Mouse (Mus musculus) liver, adult 2 months (tissue): ENCODE measurements at regions not wholly inside any gene's neighbourhood (a gene's known extent, or its start where the extent isn't known, plus 50 kb on each side); places are given as distances from the start of the nearest gene placed in this dataset.

Experiments
- DNase-seq: peaks from one replicate; pipeline ENCODE4 v3.0.0-alpha.2; 2011; ENCODE audit warnings: low read depth, low spot score; ENCODE audit errors: extremely low read depth
- H3K27ac ChIP-seq: fragments of 200-500 bp; replicated peaks from 2 replicates; pipeline ENCODE4 v1.5.1; 2012; ENCODE audit warnings: low read depth, mild to moderate bottlenecking, control low read depth, inconsistent platforms, low read length; ENCODE audit not compliant: insufficient read depth
- H3K27me3 ChIP-seq: fragments of 200-500 bp; 2 replicates; pipeline ENCODE4 v1.6.1; 2012; ENCODE audit warnings: mild to moderate bottlenecking, moderate library complexity, low read length, inconsistent platforms; ENCODE audit not compliant: control insufficient read depth, insufficient read depth
- H3K36me3 ChIP-seq: fragments of 200-500 bp; 2 replicates; pipeline ENCODE4 v1.6.1; 2012; ENCODE audit warnings: low read length, inconsistent platforms; ENCODE audit not compliant: control insufficient read depth, insufficient read depth
- H3K4me1 ChIP-seq: fragments of 200-500 bp; 2 replicates; pipeline ENCODE4 v1.6.1; 2011; ENCODE audit warnings: low read length; ENCODE audit not compliant: control insufficient read depth, insufficient read depth
- H3K4me3 ChIP-seq: fragments of 200-500 bp; 2 replicates; pipeline ENCODE4 v1.5.1; 2011; ENCODE audit warnings: low read depth, mild to moderate bottlenecking, control low read depth, low read length, moderate library complexity; ENCODE audit not compliant: insufficient read depth
- H3K79me2 ChIP-seq: fragments of 200-500 bp; 2 replicates; pipeline ENCODE4 v1.6.1; 2012; ENCODE audit warnings: inconsistent platforms, mild to moderate bottlenecking, low read length, moderate library complexity; ENCODE audit not compliant: control insufficient read depth, insufficient read depth
- H3K9ac ChIP-seq: fragments of 200-500 bp; 2 replicates; pipeline ENCODE4 v1.6.1; 2012; ENCODE audit warnings: low read depth, mild to moderate bottlenecking, control low read depth, inconsistent platforms, low read length
- CTCF ChIP-seq: fragments of 200-500 bp; IDR thresholded peaks from 2 replicates; pipeline ENCODE4 v1.5.1; 2011; ENCODE audit warnings: low read depth, low read length, control low read depth
- POLR2A ChIP-seq: fragments of 200-500 bp; IDR thresholded peaks from 2 replicates; pipeline ENCODE4 v1.6.1; 2011; ENCODE audit warnings: low read length, control low read depth; ENCODE audit not compliant: insufficient read depth; ENCODE audit errors: extremely low read depth
- WGBS: fragments of 180-500 bp; shearing (Covaris S2); methylation state at CpG from one replicate; pipeline ENCODE4 v1.1.7; 2018; 5-methylcytosine and 5-hydroxymethylcytosine counted together

DNA sequence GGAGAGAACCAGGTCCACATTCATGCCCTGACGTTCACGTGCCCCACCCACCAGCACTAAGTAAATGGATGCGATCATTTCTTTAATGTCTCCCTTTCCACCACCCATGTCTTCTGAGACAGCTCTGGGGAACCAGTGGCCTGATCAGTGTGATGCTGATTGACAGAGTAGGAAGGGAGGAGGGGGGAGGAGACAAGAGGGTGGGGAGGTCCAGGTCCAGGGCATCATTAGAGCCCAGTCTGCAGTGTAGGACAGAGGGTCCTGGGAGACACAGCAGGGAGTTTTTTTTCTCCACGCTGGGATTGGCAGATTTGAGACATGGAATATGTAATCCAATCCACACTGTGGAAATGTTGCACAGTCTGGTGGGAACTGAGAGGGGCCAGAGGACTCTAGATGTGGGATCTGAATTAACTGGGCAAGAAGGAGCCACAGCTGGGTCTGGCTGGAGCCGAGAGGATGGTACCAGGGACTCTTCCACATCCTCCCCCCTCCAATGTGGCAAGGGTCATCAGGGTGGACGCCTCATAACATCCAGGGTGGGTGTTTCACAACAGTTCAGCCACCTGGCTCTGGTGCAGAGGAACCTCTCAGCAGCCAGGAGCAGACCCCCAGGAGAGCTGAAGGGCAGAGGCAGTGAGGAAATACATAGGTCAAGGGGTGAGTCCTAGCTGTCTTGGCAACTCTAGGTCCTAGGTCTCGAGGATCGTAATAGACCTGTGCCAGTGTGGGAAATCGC lies 89.3 kb upstream of the 1700021F07Rik start:
- H3K27me3 ChIP-seq, result no peaks in the 10 kb centered on the region
- TF ChIP-seq CTCF (no peak), POLR2A (no peak)
- no peaks in the 10 kb centered on the region for H3K4me1 ChIP-seq
- H3K36me3 ChIP-seq, result no peaks in the 10 kb centered on the region
- no peak for DNase-seq
- H3K27ac ChIP-seq, result no peak overlapping the region
- no peak overlapping the region for H3K9ac ChIP-seq
- no peak overlapping the region for H3K4me3 ChIP-seq
- 78% methylated on average over 9 of the region's 9 CpGs for WGBS
- H3K79me2 ChIP-seq, result no peaks in the 10 kb centered on the region

DNA sequence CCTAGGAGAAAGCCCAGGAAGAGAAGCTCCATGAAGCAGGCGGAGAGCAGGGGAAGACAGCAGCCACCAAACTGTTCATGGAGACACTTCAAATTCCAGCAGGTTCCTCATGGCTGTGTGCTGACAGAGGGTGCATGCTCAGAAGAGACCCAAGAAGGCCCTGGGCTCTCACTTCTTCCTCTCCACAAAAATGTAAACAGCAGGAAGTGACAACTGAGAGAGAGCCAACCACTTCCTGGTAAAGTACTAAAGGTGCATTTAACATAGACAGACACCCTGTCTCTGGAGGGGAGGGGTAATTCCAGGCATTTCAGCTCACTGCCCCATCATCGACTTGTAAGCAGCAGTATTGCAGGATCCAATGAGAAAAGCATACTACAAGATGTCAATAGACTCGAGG lies 85.8 kb upstream of the 1700021F07Rik start:
- H3K36me3 ChIP-seq, result no peaks in the 10 kb centered on the region
- TF ChIP-seq POLR2A, result no peak
- TF ChIP-seq CTCF, result no peak
- 74% methylated on average over 3 of the region's 3 CpGs for WGBS
- H3K4me1 ChIP-seq, result no peaks in the 10 kb centered on the region
- H3K79me2 ChIP-seq, result no peaks in the 10 kb centered on the region
- no peaks in the 10 kb centered on the region for H3K27me3 ChIP-seq
- H3K9ac ChIP-seq, result no peak overlapping the region
- no peak for DNase-seq
- H3K27ac ChIP-seq, result no peak overlapping the region
- no peak overlapping the region for H3K4me3 ChIP-seq

DNA sequence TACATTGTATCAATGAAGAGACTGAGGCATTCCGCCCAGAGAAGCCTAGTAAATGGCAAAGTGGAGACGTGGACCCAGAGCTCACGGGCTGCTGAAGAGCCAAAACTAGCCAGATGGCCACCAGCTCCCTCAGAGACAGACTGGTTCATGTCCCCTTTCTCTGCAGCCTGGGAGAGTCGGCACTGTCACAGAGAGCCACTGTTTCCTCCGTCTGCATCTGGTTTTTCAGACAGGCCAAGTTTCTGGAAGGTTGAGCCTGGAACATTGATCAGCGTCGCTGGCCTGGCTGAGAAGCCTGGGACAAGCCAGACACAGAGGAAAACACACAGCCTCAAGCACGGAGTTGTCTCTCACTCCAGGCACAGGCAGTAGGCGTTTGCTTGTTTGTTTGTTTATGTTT lies 83.4 kb upstream of the 1700021F07Rik start:
- Histone ChIP-seq H3K79me2 (no peaks in the 10 kb centered on the region), H3K27ac (no peak overlapping the region), H3K36me3 (no peaks in the 10 kb centered on the region), H3K4me3 (no peak overlapping the region), H3K4me1 (no peaks in the 10 kb centered on the region), H3K27me3 (no peaks in the 10 kb centered on the region), H3K9ac (no peak overlapping the region)
- WGBS, result 67% methylated on average over 9 of the region's 9 CpGs
- DNase-seq, result no peak
- TF ChIP-seq POLR2A (no peak), CTCF (no peak)

DNA sequence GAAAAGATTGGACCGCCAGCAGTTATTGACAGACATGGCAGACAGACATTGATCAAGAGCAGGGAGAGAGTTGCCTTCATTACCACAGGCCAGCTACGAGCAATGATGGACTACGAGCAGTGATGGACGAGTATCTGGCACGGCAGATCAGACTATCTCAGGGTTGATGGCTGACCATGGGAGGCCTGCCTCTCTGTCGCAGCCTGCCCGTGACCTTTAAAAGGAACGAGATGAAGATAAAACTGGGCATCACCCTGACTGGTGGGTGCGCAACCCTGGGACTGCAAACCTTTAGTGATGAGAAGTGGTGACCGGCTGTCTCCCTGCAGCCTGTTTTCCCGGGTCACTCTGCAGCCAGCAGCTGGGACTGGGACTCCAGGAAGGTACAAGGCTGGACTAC lies 80.3 kb upstream of the 1700021F07Rik start:
- WGBS, result 78% methylated on average over 11 of the region's 11 CpGs
- no peak for DNase-seq
- H3K36me3 ChIP-seq, result no peaks in the 10 kb centered on the region
- H3K27me3 ChIP-seq, result no peaks in the 10 kb centered on the region
- H3K79me2 ChIP-seq, result no peaks in the 10 kb centered on the region
- no peak overlapping the region for H3K27ac ChIP-seq
- no peak overlapping the region for H3K4me3 ChIP-seq
- H3K9ac ChIP-seq, result no peak overlapping the region
- no peaks in the 10 kb centered on the region for H3K4me1 ChIP-seq
- TF ChIP-seq POLR2A (no peak), CTCF (no peak)

DNA sequence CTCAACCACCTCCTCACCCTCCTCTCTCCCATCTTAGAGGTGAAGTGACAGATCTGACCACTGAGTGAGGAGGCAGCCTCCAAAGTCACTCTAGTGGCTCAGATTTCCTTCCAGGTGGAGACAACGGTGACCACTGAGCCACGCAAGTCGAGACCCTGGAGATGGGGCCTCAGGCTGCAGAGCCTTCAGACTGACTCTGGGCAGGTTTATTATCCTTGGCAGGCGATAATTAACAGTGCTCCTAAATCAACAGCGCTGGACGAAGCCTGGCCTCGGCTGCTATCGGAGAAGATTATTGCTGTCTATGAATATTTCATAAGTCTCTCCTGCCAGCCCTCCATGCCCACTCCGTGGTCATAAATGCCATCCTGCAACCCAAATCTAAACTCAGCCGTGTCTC lies 79.1 kb upstream of the 1700021F07Rik start:
- Histone ChIP-seq H3K79me2 (no peaks in the 10 kb centered on the region), H3K4me3 (no peak overlapping the region), H3K4me1 (no peaks in the 10 kb centered on the region), H3K36me3 (no peaks in the 10 kb centered on the region), H3K9ac (no peak overlapping the region), H3K27ac (no peak overlapping the region), H3K27me3 (no peaks in the 10 kb centered on the region)
- 76% methylated on average over 10 of the region's 10 CpGs for WGBS
- TF ChIP-seq POLR2A, result no peak
- no peak for TF ChIP-seq CTCF
- DNase-seq, result no peak

DNA sequence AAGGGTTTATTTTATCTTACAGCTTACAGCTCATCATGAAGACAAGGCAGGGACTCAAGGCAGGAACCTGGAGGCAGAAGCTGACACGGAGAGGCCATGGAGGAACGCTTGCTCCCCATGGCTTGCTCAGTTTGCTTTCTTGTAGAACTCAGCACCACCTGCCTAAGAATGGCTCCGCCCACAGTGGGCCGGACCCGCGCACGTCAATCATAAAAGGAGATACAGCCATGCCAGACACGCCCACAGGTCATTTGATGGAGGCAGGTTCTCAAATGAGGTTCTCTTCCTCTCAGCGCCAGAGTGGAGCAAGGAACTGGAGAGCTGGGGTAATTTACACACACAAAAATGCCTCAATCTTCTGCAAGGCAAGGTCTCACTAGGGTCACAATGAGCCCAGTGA lies 78.0 kb upstream of the 1700021F07Rik start:
- Histone ChIP-seq H3K27ac (no peak overlapping the region), H3K9ac (no peak overlapping the region), H3K36me3 (no peaks in the 10 kb centered on the region), H3K4me1 (no peaks in the 10 kb centered on the region), H3K27me3 (no peaks in the 10 kb centered on the region), H3K4me3 (no peak overlapping the region), H3K79me2 (no peaks in the 10 kb centered on the region)
- WGBS, result 80% methylated on average over 9 of the region's 9 CpGs
- DNase-seq, result no peak
- TF ChIP-seq POLR2A, result no peak
- TF ChIP-seq CTCF, result no peak
